Mouse (Mus musculus) heart, embryonic 11.5 days (tissue): ENCODE data around the gene Tob1. TPM values are rescaled to one million over a fixed set of nuclear protein-coding genes. Genes with fewer than 3 reads are reported as not detected.

Experiments used
- ATAC-seq: fragments of 200-750 bp; cut with Nextera tagmentation; replicated peaks from 2 replicates; pipeline ENCODE4 v1.8.0; 2017; ENCODE audit warnings: moderate library complexity; ENCODE audit not compliant: insufficient number of reproducible peaks, low FRiP score, low TSS enrichment
- H3K27ac ChIP-seq: fragments of 300-500 bp; sonication (generic); 2 replicates; pipeline ENCODE4 v1.5.1; 2014; ENCODE audit warnings: mild to moderate bottlenecking, low read depth, low read length
- H3K27me3 ChIP-seq: fragments of 300-500 bp; sonication (generic); 2 replicates; pipeline ENCODE4 v1.6.1; 2014; ENCODE audit warnings: mild to moderate bottlenecking, low read length, mixed read lengths; ENCODE audit not compliant: control insufficient read depth, insufficient read depth
- H3K36me3 ChIP-seq: fragments of 300-500 bp; sonication (generic); 2 replicates; pipeline ENCODE4 v1.6.1; 2014; ENCODE audit warnings: mild to moderate bottlenecking, low read length, moderate library complexity, mixed read lengths; ENCODE audit not compliant: control insufficient read depth, insufficient read depth
- H3K4me1 ChIP-seq: fragments of 300-500 bp; sonication (generic); 2 replicates; pipeline ENCODE4 v1.6.1; 2014; ENCODE audit warnings: low read length; ENCODE audit not compliant: control insufficient read depth, insufficient read depth
- H3K4me2 ChIP-seq: fragments of 300-500 bp; sonication (generic); 2 replicates; pipeline ENCODE4 v1.6.1; 2014; ENCODE audit warnings: mild to moderate bottlenecking, moderate library complexity
- H3K4me3 ChIP-seq: fragments of 300-500 bp; sonication (generic); 2 replicates; pipeline ENCODE4 v1.5.1; 2014; ENCODE audit warnings: low read depth, low read length
- H3K9ac ChIP-seq: fragments of 300-500 bp; sonication (generic); 2 replicates; pipeline ENCODE4 v1.6.1; 2014; ENCODE audit warnings: mild to moderate bottlenecking, low read depth, low read length, moderate library complexity
- H3K9me3 ChIP-seq: fragments of 300-500 bp; sonication (generic); replicated peaks from 2 replicates; pipeline ENCODE4 v1.6.1; 2016; ENCODE audit warnings: low read length; ENCODE audit not compliant: control insufficient read depth
- WGBS: fragments of 180-500 bp; shearing (Covaris S2); extraction: QIAGEN DNeasy Blood & Tissue Kit; methylation state at CpG from one replicate; pipeline ENCODE4 v1.1.7; 2014; ENCODE audit not compliant: insufficient replicate concordance; 5-methylcytosine and 5-hydroxymethylcytosine counted together
- polyA plus RNA-seq: library from polyadenylated mRNA; unstranded; fragments of >200 nt; fragmentation: Nextera tagmentation; extraction: Ambion mirVana; gene quantifications from 2 replicates; pipeline ENCODE4 v1.2.1, GENCODE M21; 2014

Gene Tob1
- polyA plus RNA-seq, 1 experiment from 2014 or later: 27.3 TPM

DNA sequence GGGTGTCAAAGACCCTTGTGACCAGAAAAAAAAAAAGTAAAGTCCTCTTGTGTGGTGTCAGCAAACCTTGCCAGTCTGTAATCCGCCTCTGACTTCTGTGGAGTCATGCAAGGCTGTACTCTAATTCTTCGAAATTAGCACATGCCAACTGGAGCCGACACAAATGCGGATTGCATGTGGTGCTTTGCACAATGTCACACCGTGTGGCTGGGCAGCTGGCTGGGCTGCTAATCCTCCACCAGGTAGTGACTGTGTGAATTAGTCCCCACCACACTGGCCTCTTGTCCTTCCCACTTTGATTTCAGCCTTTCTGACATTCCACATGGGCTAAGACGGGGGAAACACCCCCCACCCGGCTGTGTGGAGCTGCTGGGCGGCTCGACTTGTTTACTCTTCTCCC lies 28.5 kb downstream of the Tob1 start:
- peaks cover 10% of the 10 kb centered on the region for H3K4me1 ChIP-seq
- H3K27me3 ChIP-seq: peaks cover 14% of the 10 kb centered on the region; the same call in 1 of the 2 replicates
- H3K4me2 ChIP-seq: no peak overlapping the region
- 33% methylated on average over 9 of the region's 9 CpGs for WGBS
- no peak overlapping the region for H3K27ac ChIP-seq
- ATAC-seq: no peak
- H3K9ac ChIP-seq: no peak overlapping the region
- H3K36me3 ChIP-seq: no peaks in the 10 kb centered on the region
- H3K4me3 ChIP-seq: no peak overlapping the region
- H3K9me3 ChIP-seq: no peaks in the 10 kb centered on the region

DNA sequence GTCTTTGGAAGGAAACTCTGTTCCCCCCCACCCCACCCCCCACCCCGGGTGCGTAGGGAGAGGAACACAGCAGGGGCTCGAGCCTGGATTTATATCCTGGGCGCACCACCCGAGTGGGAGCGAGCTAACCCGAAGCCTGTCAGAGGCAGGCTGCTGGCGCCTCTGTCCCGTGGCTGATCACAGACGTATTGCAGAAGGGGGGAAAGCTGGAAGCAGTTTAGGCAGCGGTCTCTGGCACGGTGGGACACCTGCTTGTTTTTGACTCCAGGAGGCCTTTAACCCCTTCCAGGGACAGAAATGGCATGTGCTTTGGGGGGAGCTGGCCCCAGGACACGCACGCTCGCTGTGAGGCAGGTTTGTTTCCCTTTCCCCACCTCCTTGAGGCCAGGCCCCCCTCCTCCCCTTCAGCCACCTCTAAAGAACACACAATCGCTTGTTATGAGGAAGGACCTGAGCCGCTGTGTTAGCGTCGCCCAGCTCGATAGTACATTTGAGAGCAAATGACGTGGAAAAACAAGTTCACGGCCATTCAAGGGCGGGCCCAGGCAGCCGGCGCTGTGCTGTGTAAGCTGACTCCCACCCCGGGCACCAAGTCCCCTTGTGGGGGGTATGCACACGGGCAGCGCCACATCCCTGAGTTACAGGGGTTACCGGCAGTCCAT lies 31.6 kb downstream of the Tob1 start:
- 3% methylated on average over 29 of the region's 29 CpGs for WGBS
- peaks cover 16% of the 10 kb centered on the region for H3K4me1 ChIP-seq
- H3K27ac ChIP-seq: no peak overlapping the region
- H3K27me3 ChIP-seq: peaks cover 14% of the 10 kb centered on the region; the same call in 1 of the 2 replicates
- peak overlapping the region; percentile 42 for H3K4me3 ChIP-seq
- peak overlapping the region; percentile 82 for H3K4me2 ChIP-seq
- no peaks in the 10 kb centered on the region for H3K9me3 ChIP-seq
- peak; percentile 43; the same call in 1 of the 2 replicates for ATAC-seq
- no peaks in the 10 kb centered on the region for H3K36me3 ChIP-seq
- peak overlapping the region; percentile 76 for H3K9ac ChIP-seq

GRCm38 (mm10) chr11:94243422-94244180 lies 32.3 kb downstream of the Tob1 start:
- no peaks in the 10 kb centered on the region for H3K9me3 ChIP-seq
- H3K36me3 ChIP-seq: no peaks in the 10 kb centered on the region
- peaks cover 16% of the 10 kb centered on the region for H3K4me1 ChIP-seq
- peak overlapping the region; percentile 76 for H3K9ac ChIP-seq
- peak overlapping the region; percentile 82 for H3K4me2 ChIP-seq
- no peak for ATAC-seq
- H3K4me3 ChIP-seq: peak overlapping the region; percentile 42
- H3K27me3 ChIP-seq: peaks cover 14% of the 10 kb centered on the region; the same call in 1 of the 2 replicates
- no peak overlapping the region for H3K27ac ChIP-seq
- WGBS: 31% methylated on average over 15 of the region's 15 CpGs

- no peak overlapping the region for H3K9ac ChIP-seq
- H3K27me3 ChIP-seq: peaks cover 14% of the 10 kb centered on the region; the same call in 1 of the 2 replicates
- no peak overlapping the region for H3K4me3 ChIP-seq
- peaks cover 16% of the 10 kb centered on the region for H3K4me1 ChIP-seq
- 59% methylated on average over 9 of the region's 9 CpGs for WGBS
- no peaks in the 10 kb centered on the region for H3K36me3 ChIP-seq
- ATAC-seq: no peak
- no peak overlapping the region for H3K27ac ChIP-seq
- no peak overlapping the region for H3K4me2 ChIP-seq
- H3K9me3 ChIP-seq: no peaks in the 10 kb centered on the region
These were observed 33.1 kb downstream of the Tob1 start for GRCm38 (mm10) chr11:94244385-94244784.

- Histone ChIP-seq H3K4me1 (peaks cover 16% of the 10 kb centered on the region), H3K9ac (no peak within 1 kb of the TSS), H3K4me3 (no peak within 1 kb of the TSS), H3K27ac (no peak within 1 kb of the TSS), H3K27me3 (peaks cover 14% of the 10 kb centered on the region; the same call in 1 of the 2 replicates), H3K9me3 (no peaks in the 10 kb centered on the region), H3K36me3 (no peaks in the 10 kb centered on the region), H3K4me2 (no peak within 1 kb of the TSS)
- ATAC-seq: peak; percentile 53
- WGBS: 52% methylated on average over 17 of the region's 17 CpGs
These were observed 34.9 kb downstream of the Tob1 start, which contains the start of gene Wfikkn2 for GRCm38 (mm10) chr11:94245955-94246788. Gene Wfikkn2 (minus strand): TSS chr11:94246005.

DNA sequence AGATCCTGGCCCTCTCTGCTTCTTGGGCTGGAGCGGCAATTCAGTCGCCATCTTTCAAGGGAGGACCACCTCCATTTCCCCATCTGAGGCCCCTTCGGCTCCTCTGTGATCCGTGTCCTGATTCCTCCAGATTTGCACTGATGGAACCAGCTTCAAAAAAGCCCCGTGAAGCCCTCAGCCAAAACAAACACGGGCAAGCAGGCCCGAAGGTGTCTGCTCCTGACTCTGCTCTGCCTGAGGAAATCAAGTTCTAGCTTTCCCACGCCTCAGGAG lies 35.5 kb downstream of the Tob1 start:
- Histone ChIP-seq H3K9ac (no peak overlapping the region), H3K4me2 (no peak overlapping the region), H3K9me3 (no peaks in the 10 kb centered on the region), H3K27me3 (peaks cover 10% of the 10 kb centered on the region; the same call in 1 of the 2 replicates), H3K27ac (no peak overlapping the region), H3K4me1 (peaks cover 16% of the 10 kb centered on the region), H3K4me3 (no peak overlapping the region), H3K36me3 (no peaks in the 10 kb centered on the region)
- no peak for ATAC-seq
- WGBS: 60% methylated on average over 8 of the region's 8 CpGs

GRCm38 (mm10) chr11:94253156-94253555 lies 41.9 kb downstream of the Tob1 start:
- no peak for ATAC-seq
- Histone ChIP-seq H3K27me3 (no peaks in the 10 kb centered on the region), H3K4me1 (no peaks in the 10 kb centered on the region), H3K9ac (no peak overlapping the region), H3K36me3 (no peaks in the 10 kb centered on the region), H3K4me2 (no peak overlapping the region), H3K4me3 (no peak overlapping the region), H3K27ac (no peak overlapping the region), H3K9me3 (no peaks in the 10 kb centered on the region)
- WGBS: 78% methylated on average over 9 of the region's 9 CpGs

DNA sequence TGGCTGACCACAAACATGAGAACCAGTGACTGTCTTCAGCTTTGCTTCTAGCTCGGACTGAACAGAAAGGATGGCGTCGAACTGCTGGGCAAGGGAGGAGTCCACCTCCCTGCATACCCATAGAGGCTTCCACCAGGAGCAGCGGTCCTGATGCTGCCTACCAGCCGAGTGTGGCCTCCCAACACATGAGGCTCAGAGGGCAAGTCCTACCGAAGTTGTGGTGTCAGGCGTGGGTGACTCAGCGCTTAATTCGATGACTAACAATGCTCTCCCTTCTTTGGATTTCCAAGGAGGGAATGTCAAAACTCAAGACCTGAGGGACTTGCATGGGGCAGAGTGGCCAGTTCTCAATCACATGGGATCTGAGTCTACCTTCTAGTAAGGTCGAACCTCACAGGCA lies 42.4 kb downstream of the Tob1 start:
- 79% methylated on average over 10 of the region's 10 CpGs for WGBS
- Histone ChIP-seq H3K4me3 (no peak overlapping the region), H3K4me1 (no peaks in the 10 kb centered on the region), H3K27ac (no peak overlapping the region), H3K27me3 (no peaks in the 10 kb centered on the region), H3K4me2 (no peak overlapping the region), H3K9me3 (no peaks in the 10 kb centered on the region), H3K9ac (no peak overlapping the region), H3K36me3 (no peaks in the 10 kb centered on the region)
- no peak for ATAC-seq
